Mouse (Mus musculus) R1 (cell line): ENCODE results near the gene Lkaaear1.

Experiments used
- DNase-seq: peaks from one replicate; pipeline ENCODE4 v3.0.0-alpha.2; 2018; ENCODE audit warnings: low read depth, low spot score

Lkaaear1 gene

GRCm38 (mm10) chr2:181698241-181698640, at the start of gene Lkaaear1:
Lkaaear1 (minus strand) TSS chr2:181698442.
- peak; percentile 70 for DNase-seq

- DNase-seq, result no peak
Measured at GRCm38 (mm10) chr2:181730051-181730450, 31.8 kb upstream of the Lkaaear1 start.

- no peak for DNase-seq
Measured at GRCm38 (mm10) chr2:181727659-181728262, 29.5 kb upstream of the Lkaaear1 start.

GRCm38 (mm10) chr2:181722213-181722612, 24.0 kb upstream of the Lkaaear1 start:
- peak; percentile 44 for DNase-seq

DNA sequence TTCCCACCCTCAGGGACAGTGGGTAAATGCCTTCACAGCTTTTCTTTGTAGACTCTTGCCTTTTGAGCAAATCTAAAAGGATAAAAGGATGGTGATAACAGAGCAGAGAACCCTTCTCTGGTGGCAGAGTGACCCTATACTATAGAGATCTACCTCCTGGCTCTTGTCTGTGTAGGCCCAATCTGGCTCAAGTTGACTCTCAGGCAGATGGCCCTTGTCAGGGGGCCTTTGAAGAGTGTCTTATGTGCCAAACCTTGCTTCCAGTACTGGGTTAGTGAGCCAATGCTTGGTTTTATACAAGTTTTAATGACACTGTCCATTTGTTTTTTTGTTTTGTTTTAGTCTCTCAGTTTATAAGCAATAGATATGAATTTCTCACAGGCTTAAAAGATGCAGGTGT, 23.0 kb upstream of the Lkaaear1 start:
- no peak for DNase-seq

- DNase-seq, result no peak
Measured at GRCm38 (mm10) chr2:181720061-181720460, 21.8 kb upstream of the Lkaaear1 start.

GRCm38 (mm10) chr2:181716991-181717390, 18.7 kb upstream of the Lkaaear1 start:
- no peak for DNase-seq

DNA sequence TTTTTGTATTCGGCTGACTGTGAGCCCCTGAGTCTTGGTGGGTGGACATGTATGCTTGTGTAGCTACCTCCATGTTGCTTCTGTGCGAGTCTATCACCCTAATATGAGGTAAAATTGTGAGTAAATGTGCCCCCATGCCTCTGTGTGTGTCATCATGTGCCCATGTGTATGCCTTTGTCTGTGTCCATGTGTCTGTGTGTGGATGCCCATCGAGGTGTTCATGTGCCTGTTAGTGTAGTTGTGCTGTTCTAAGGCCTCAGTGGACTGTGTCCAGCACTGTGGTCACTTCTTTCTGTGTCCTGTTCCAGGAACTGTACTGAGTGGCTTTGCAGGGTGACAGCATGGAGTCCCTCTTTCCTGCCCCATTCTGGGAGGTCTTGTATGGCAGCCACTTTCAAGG, 17.1 kb upstream of the Lkaaear1 start:
- DNase-seq, result no peak

DNA sequence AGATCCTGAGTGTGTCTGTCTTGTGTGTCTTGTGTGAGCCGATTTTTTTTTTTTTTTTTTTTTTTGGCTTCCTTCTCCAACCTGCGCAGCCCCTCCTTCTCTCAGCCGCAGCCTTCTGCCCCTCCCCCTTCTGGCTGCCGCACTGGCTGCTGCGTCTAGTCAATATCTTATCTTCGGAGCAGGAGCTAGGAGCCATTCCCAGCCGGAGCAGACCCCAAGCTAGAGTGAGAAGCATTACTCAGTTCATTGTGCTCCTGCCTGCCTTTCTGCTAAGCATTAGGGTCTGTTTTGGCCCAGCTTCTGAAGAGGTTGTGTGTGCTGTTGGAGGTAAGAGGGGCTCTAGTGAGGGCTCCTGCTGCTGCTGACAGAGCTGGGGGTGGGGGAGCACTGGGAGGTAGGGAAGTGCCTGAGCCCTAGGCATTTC, 16.7 kb upstream of the Lkaaear1 start, which contains the start of gene Oprl1:
Gene Oprl1 (plus strand): TSS at position 114 of the 424 bp plus-strand sequence.
- peak; percentile 42 for DNase-seq

DNA sequence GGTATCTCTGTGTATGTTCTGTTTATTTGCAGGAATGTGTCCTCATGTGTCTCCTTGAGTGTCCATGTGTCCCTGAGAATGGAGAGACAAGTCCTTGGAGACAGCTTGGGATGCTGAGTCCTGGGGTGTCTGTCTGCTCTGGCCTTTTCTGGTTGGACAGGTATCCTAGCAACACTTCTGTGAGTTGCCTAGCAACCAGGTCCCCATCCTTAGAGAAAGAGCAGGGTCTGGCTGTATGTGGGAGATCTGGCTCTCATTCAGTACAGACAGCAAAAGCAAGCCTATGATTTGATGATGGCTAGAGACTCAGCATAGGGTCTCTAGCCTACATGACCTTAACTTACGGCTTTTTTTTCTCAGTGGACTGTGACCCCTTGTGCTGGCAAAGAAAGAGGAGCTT, 15.5 kb upstream of the Lkaaear1 start:
- peak; percentile 39 for DNase-seq

DNA sequence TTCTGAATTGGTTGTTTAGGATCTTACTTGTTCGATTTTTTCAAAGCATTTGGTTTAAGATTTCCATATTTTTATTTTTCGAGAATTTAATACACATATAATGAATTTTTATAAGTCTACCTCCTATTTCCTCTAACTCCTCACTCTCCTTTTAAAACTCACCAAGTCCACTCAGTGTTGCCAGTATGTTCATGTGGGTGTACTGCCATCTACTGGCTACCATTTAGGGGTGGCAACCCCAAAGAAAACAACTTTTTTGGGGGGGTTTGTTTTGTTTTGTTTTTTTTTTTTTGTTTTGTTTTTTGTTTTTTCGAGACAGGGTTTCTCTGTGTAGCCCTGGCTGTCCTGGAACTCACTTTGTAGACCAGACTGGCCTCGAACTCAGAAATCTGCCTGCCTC, 8.4 kb upstream of the Lkaaear1 start:
- no peak for DNase-seq

DNA sequence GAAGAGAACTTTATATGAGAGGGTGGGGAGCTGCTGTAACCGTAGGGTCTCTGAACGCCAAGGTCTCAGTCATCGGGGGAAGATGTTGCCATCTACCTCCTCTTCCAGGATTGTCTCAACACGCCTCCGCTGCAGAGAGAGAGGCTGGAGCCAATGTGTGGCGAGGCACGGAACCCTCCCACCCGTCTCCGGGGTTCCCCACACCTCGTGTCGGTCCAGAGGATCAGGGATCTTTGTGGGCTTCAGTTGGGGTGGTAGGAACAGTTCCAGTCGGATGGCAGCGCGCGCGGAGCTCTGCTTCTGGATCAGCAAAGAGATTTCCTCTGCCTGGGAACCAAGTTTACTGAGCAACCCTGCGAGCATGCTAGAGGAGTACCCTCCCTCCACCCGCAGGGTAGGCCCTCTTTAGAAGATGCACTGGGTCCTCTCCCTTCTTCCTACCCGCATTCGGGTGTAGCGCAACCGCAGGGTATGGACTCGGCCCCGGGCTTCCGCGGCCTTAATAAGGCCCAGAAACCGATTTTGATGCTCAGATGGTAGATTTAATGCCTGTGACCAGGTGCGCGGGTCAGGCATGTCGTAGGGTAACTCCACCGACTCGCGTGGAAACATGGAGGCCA, 1.3 kb downstream of the Lkaaear1 start:
- DNase-seq, result peak; percentile 51

DNA sequence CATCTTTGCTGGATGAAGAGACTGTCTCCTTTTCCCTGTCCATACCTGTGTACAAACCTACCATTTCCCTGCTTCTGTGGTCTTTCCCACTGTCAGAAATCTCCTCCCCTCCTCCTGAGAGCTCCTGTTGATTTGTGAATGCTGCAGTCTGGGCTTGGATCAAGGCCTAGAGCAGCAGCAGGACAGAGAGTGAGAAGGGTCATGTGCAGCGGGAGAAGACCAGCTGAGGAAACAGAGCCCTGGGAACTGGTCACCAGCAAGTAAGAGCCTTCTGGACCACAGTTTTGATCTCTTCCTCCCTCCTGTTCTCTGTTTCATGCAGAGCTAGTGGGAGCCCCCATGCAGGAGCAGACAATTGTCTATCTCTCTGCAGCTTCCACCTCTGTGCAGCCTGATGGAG, 2.5 kb downstream of the Lkaaear1 start:
- no peak for DNase-seq

DNA sequence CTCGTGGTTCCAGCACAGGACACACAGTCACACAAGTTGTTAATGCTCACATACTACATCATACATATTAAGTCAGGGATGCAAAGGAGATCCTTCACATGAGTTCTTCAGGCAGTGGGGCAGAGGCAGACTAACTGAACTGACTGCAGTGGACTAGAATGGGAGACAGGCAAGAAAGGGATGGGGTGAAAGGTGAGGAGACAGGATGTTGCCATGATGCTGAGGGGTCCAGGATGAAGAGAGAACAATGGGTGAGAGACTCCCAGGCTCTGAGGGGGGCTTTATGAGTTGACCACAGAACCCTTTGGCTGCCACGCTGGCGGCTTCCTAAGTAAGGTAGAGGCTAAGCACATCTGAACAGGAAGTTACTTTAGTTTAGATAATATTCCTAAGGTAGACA, 3.7 kb downstream of the Lkaaear1 start:
- no peak for DNase-seq

DNA sequence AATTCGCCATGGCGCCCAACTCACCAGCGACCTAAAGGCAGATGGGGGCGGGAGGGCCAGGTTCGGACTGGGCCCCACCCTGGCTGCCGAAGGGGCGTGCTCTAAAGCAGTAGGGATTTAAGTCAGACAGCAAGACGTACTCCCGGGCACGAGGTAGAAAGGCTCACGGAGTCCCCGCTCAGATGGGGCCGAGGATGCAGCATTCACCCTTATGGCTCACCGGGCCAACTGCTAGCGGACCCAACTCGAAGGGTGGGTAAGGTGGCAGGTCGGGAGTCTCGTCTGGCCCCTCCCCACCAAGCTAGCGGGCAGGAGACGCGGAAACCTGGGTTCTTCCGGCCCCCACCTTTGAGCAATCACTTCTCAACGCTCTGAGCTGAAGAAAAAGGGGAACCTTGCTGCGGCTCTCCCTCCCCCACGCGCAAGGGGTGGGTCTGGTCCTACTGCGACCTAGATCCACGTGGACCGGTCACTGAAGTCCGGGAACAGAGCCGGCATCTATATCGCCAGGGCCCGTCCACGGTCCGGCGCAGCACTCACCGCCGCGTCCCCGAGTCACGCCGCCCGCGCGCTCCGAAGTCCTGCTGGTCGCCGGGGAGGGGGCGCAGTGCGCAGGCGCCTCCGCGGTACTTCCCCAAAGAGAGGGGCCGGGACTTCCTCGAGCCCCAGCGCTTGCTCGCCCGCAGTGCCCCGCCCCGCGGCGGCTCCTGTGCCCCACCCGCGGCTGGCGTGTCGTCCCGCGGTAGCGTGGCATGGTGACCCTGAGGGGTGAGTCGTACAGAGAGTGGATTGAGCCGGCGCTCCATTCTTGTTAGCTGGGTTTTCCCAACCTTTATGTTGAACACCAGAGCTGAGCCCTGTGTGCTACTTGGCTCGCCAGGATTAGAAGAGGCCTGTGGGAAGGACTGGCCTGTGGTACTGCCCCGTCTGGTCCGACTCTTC, 4.6 kb downstream of the Lkaaear1 start, which contains the start of gene Rgs19:
Gene Rgs19 (minus strand): TSS at position 639 of the 942 bp plus-strand sequence.
- peak; percentile 80 for DNase-seq

GRCm38 (mm10) chr2:181692304-181692703, 5.9 kb downstream of the Lkaaear1 start:
- DNase-seq, result no peak

GRCm38 (mm10) chr2:181691571-181691970, 6.7 kb downstream of the Lkaaear1 start:
- no peak for DNase-seq

DNA sequence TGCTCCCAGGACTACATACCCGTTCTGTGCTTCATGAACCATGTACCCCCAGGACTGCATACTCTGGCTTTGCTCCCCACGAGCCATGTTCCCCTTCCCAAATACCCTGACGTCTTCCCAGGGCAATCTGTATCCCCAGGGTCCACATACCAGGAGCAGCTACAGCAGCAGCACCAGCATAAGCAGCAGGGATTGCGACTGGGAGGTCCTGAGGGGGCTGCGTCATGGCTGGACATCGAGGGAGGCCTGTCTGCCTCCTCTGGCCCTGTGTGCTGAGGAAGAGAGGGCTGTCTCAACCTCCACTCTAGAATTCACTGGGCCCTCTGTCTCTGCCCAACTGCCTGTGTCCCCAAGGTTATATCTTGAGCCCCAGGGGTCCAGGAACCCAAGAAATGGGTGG, 7.2 kb downstream of the Lkaaear1 start:
- DNase-seq, result no peak

DNA sequence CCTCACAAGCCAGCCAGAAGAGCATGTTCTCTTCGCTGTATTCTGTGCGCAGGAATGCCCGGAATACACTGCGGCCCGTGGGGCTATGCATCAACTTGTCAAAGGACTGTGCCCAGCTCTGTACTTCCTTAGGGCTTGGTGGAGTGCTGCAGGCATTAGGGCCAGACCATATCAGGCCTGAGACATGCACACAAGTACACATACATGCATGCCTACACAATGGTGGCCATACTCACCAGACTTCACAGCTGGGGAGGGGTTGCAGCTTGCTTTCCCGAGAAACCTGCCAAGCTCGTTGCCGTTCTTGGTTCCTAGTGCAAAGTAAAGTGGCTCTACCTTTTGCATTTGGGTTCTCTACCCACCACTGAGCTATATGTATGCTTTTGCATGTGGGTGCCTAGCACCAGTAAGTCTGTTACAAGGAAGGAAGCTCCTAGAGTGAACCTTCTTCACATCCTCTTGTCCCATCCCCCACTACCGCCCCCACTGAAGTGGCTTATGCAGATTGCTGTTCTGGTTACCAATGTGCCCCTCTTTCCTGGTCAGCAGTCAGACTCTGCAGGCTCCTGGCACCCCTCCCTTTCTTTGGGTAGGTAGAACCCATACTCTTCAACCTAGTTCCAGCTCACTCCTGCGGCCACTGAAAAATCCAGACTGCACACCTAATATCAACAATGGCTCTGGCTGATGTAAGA, 8.6 kb downstream of the Lkaaear1 start:
- DNase-seq, result no peak

DNA sequence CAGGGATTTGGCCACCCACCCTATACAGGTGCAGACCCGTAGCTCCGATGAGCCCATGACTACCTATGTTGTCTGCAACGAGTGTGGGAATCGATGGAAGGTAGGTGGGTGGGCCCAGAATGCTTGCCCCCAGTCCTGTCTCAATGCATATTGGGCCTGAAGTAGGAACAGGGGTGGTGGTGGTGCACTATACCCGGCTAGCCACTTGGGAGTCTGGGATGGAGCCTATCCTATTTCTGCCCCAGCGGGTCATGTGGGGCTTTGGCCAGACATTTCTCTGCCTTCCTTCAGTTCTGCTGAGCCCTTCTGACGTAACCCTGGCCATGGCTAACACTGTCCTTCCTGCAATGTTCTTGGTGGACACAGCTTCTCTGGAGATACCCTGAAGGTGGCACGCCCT, 10.7 kb downstream of the Lkaaear1 start:
- DNase-seq, result no peak

- no peak for DNase-seq
Measured at GRCm38 (mm10) chr2:181685686-181686085, 12.6 kb downstream of the Lkaaear1 start.

- DNase-seq, result no peak
Measured at GRCm38 (mm10) chr2:181684713-181685112, 13.5 kb downstream of the Lkaaear1 start.
